Mouse (Mus musculus): ENCODE measurements around the gene Rfxap. TPM values are rescaled to one million over a fixed set of nuclear protein-coding genes. Genes with fewer than 3 reads are reported as not detected.

Rfxap gene
- polyA plus RNA-seq, 1 experiment from 2014 or later: 33.4 TPM

Other genes starting within 250 kb of the Rfxap start
- 111 and 120 TPM in 2 replicates for gene Supt20, start 115.0 kb downstream of the Rfxap start, polyA plus RNA-seq (2014; fragmentation: Nextera tagmentation; extraction: Ambion mirVana)
- gene Gm21958, start 93.4 kb downstream of the Rfxap start, polyA plus RNA-seq (2014; fragmentation: Nextera tagmentation; extraction: Ambion mirVana): 1.4 and 1.9 TPM in 2 replicates
- gene Exosc8, start 72.4 kb downstream of the Rfxap start, polyA plus RNA-seq (2014; fragmentation: Nextera tagmentation; extraction: Ambion mirVana): 123 and 125 TPM in 2 replicates
- gene Alg5, start 72.3 kb downstream of the Rfxap start, polyA plus RNA-seq (2014; fragmentation: Nextera tagmentation; extraction: Ambion mirVana): 53.1 and 71.2 TPM in 2 replicates
- gene Smad9, start 52.2 kb downstream of the Rfxap start, polyA plus RNA-seq (2014; fragmentation: Nextera tagmentation; extraction: Ambion mirVana): 3.0 and 3.2 TPM in 2 replicates
- not detected in 2 replicates for gene Sertm1, start 108.1 kb upstream of the Rfxap start, polyA plus RNA-seq (2014; fragmentation: Nextera tagmentation; extraction: Ambion mirVana)
- 2.7 and 3.3 TPM in 2 replicates for gene Ccna1, start 247.7 kb upstream of the Rfxap start, polyA plus RNA-seq (2014; fragmentation: Nextera tagmentation; extraction: Ambion mirVana)

All from stomach, embryonic 14.5 days (tissue).